Mouse (Mus musculus) midbrain, embryonic 16.5 days (tissue): ENCODE data around the gene Sphkap. TPM values are rescaled to one million over a fixed set of nuclear protein-coding genes. Genes with fewer than 3 reads are reported as not detected.
A peak's percentile ranks its signal among the peaks of the same experiment; 100 is the strongest.

Source experiments
- ATAC-seq: fragments of 200-750 bp; cut with Nextera tagmentation; 2 replicates; pipeline ENCODE4 v1.8.0; 2017; ENCODE audit warnings: moderate TSS enrichment
- H3K27ac ChIP-seq: fragments of 300-500 bp; sonication (generic); 2 replicates; pipeline ENCODE4 v1.5.1; 2014; ENCODE audit warnings: mild to moderate bottlenecking, low read length, mixed read lengths
- H3K27me3 ChIP-seq: fragments of 300-500 bp; sonication (generic); 2 replicates; pipeline ENCODE4 v1.6.1; 2014; ENCODE audit warnings: low read depth, low read length, mixed read lengths; ENCODE audit not compliant: control insufficient read depth, insufficient read depth
- H3K36me3 ChIP-seq: fragments of 300-500 bp; sonication (generic); 2 replicates; pipeline ENCODE4 v1.6.1; 2014; ENCODE audit warnings: mild to moderate bottlenecking, low read length, moderate library complexity, mixed read lengths; ENCODE audit not compliant: control insufficient read depth, insufficient read depth
- H3K4me1 ChIP-seq: fragments of 300-500 bp; sonication (generic); 2 replicates; pipeline ENCODE4 v1.6.1; 2014; ENCODE audit warnings: mild to moderate bottlenecking, low read length, mixed read lengths; ENCODE audit not compliant: control insufficient read depth, insufficient read depth
- H3K4me2 ChIP-seq: fragments of 300-500 bp; sonication (generic); 2 replicates; pipeline ENCODE4 v1.6.1; 2014; ENCODE audit warnings: mild to moderate bottlenecking, low read length, mixed read lengths
- H3K4me3 ChIP-seq: fragments of 300-500 bp; sonication (generic); 2 replicates; pipeline ENCODE4 v1.5.1; 2014; ENCODE audit warnings: low read depth, mild to moderate bottlenecking, low read length, moderate library complexity, mixed read lengths
- H3K9ac ChIP-seq: fragments of 300-500 bp; sonication (generic); 2 replicates; pipeline ENCODE4 v1.6.1; 2014; ENCODE audit warnings: low read depth, low read length, mixed read lengths
- H3K9me3 ChIP-seq: fragments of 300-500 bp; sonication (generic); replicated peaks from 2 replicates; pipeline ENCODE4 v1.6.1; 2014; ENCODE audit warnings: mild to moderate bottlenecking, low read length, mixed read lengths; ENCODE audit not compliant: control insufficient read depth, poor library complexity, severe bottlenecking
- WGBS: fragments of 180-500 bp; shearing (Covaris S2); extraction: QIAGEN DNeasy Blood & Tissue Kit; methylation state at CpG from one replicate; pipeline ENCODE4 v1.1.7; 2014; 5-methylcytosine and 5-hydroxymethylcytosine counted together
- polyA plus RNA-seq: library from polyadenylated mRNA; unstranded; fragments of >200 nt; fragmentation: Nextera tagmentation; extraction: Ambion mirVana; gene quantifications from 2 replicates; pipeline ENCODE4 v1.2.1, GENCODE M21; 2015

Sphkap gene
- polyA plus RNA-seq, 1 experiment from 2014 or later, result 23.8 TPM

DNA sequence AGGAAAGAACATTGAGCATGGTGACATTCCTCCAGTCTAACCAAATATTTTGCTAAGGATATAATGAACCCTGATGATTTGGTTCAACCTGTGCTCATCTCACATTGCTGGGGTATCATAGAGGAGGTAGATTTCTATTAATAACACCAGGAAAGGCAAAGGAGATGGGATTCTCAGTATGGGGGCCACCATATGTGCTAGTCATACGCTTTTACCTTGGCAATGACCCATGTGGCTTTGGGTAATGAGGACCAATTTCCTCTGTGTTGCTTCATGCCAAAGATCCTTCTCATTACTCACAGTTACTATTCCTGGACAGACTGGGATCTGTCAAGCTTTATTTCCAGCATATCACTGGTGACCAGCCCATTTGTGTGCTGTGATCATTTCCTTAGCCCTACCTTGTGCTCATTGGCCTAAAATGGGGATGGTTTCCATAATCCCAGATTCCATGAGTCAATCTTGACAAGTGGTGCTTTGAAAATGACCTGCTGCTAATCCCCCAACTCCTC, 159.7 kb downstream of the Sphkap start:
- Histone ChIP-seq H3K27ac (no peak overlapping the region), H3K4me3 (no peak overlapping the region), H3K36me3 (no peaks in the 10 kb centered on the region), H3K4me1 (no peaks in the 10 kb centered on the region), H3K9ac (no peak overlapping the region), H3K27me3 (no peaks in the 10 kb centered on the region), H3K9me3 (no peaks in the 10 kb centered on the region), H3K4me2 (no peak overlapping the region)
- no peak for ATAC-seq
- 97% methylated on average over 1 of the region's 1 CpGs for WGBS

DNA sequence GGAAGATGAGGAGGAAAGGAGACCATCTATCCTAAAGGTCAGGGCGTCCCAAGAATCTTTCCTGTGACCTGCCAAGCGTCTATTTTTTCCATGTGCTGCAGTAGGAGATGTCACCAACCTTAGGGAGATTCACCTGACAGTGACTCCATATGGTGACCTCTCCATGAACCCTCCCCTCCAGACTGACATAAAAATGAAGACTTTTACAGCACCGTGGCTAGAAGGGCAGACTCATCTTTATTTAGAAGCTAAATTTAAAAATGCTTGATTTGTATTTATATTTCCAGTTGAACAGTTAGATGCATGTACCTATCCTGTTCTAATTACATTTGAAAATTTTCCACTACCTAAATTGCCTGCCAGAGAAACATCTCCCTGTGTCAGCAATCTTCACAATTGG, 180.1 kb downstream of the Sphkap start:
- 86% methylated on average over 3 of the region's 3 CpGs for WGBS
- no peak overlapping the region for H3K4me2 ChIP-seq
- H3K4me1 ChIP-seq, result no peaks in the 10 kb centered on the region
- no peaks in the 10 kb centered on the region for H3K36me3 ChIP-seq
- no peak overlapping the region for H3K27ac ChIP-seq
- no peak overlapping the region for H3K4me3 ChIP-seq
- no peaks in the 10 kb centered on the region for H3K27me3 ChIP-seq
- no peak overlapping the region for H3K9ac ChIP-seq
- H3K9me3 ChIP-seq, result no peaks in the 10 kb centered on the region
- ATAC-seq, result no peak

DNA sequence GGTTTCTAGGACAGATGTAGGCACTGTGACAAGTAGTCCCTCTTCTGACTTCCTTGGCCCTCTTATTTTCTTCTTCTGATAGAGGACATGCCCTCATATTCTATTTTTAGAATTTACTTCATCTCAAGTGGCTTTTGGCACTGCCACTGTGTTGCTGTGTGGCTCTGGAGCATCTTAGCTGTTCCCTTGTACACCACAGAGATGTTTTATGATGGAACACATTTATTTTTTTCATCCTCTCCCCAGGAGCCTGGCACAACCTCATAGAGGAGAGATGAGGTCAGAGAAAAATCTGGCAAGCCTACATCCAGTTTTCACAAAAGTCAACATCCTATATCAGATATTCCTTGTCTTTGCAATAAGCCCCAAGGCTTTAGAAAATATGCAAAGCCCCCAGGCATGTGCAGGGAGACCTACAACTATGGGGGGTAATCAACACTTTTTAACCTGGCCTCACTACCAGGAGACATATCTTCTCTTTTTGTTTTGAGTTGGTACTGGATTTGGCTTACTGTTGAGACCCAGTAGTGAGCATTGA, 183.5 kb downstream of the Sphkap start:
- Histone ChIP-seq H3K4me2 (no peak overlapping the region), H3K4me3 (no peak overlapping the region), H3K4me1 (no peaks in the 10 kb centered on the region), H3K27me3 (no peaks in the 10 kb centered on the region), H3K36me3 (no peaks in the 10 kb centered on the region), H3K9me3 (no peaks in the 10 kb centered on the region), H3K9ac (no peak overlapping the region), H3K27ac (no peak overlapping the region)
- ATAC-seq, result no peak

DNA sequence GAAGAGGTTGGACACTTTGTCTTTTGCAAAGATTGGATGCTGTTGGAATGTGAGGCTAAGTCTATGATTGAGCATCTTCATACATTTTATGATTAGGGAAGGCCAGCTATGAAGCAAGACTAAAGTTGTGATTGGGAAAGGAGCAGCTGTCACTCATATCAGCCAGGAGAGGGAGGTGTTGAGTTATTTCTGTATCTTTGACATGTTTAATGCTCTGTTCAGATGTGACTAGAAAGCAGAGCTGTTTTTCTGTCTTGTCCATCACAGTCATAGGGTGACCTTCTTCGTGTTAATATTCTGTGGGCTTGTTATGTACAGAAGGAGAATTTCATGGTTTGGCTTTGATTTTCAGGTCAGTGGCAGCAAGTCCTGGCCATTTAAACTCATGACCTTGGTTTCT, 184.9 kb downstream of the Sphkap start:
- H3K9ac ChIP-seq, result no peak overlapping the region
- WGBS, result 68% methylated on average over 1 of the region's 1 CpGs

DNA sequence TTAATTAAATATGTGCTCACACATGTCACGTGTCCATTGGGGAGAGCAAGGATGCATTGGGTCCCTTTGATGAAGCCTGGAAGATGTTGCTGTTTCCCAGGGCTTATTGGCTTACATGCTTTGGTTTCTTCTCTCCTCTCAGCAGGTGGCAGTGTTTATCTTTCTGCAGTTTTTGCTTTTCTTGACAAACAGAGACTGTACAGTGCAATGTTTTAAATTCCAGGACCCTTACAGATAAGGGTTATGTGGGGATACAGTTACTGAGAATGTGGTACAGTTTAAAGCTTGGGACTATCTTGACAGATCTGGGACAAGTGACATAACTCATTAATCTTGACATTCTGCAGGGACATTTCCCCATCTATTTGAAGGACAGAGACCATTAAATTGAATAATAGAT, 189.7 kb downstream of the Sphkap start:
- 61% methylated on average over 1 of the region's 1 CpGs for WGBS
- Histone ChIP-seq H3K9ac (no peak overlapping the region), H3K4me1 (no peaks in the 10 kb centered on the region), H3K9me3 (no peaks in the 10 kb centered on the region), H3K36me3 (no peaks in the 10 kb centered on the region), H3K27ac (no peak overlapping the region), H3K4me2 (no peak overlapping the region), H3K27me3 (no peaks in the 10 kb centered on the region), H3K4me3 (no peak overlapping the region)
- ATAC-seq, result peak; percentile 62; the same call in 1 of the 2 replicates

More for the DNA sequence above, 184.9 kb downstream of the Sphkap start:
- no peaks in the 10 kb centered on the region for H3K27me3 ChIP-seq
- H3K9me3 ChIP-seq, result no peaks in the 10 kb centered on the region
- H3K36me3 ChIP-seq, result no peaks in the 10 kb centered on the region
- H3K4me3 ChIP-seq, result no peak overlapping the region
- no peak overlapping the region for H3K4me2 ChIP-seq
- no peak for ATAC-seq
- H3K27ac ChIP-seq, result no peak overlapping the region
- no peaks in the 10 kb centered on the region for H3K4me1 ChIP-seq

DNA sequence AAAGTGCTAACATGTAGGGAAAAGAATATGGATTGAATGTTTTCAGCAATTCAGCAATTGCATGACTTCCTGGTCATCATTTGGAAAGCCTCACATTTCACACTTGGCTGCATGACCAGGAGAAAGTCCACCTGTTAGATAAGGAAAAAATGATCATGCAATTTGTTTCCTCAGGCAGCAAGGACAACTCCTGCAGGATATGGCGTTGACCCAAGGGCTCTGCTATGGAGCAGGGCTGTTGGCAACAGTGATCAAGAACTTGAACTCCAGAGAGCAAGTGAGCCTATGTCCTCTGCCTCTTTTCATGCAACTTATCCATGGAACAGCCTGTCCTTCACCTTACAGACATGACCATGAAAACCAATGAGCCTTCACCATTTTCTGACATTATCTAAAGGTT, 198.0 kb downstream of the Sphkap start:
- 90% methylated on average over 1 of the region's 1 CpGs for WGBS
- H3K27me3 ChIP-seq, result no peaks in the 10 kb centered on the region
- ATAC-seq, result no peak
- no peak overlapping the region for H3K4me2 ChIP-seq
- H3K9me3 ChIP-seq, result no peaks in the 10 kb centered on the region
- no peak overlapping the region for H3K27ac ChIP-seq
- H3K36me3 ChIP-seq, result no peaks in the 10 kb centered on the region
- H3K9ac ChIP-seq, result no peak overlapping the region
- H3K4me3 ChIP-seq, result no peak overlapping the region
- H3K4me1 ChIP-seq, result no peaks in the 10 kb centered on the region

Other genes with a start within 250 kb of the Sphkap start
- 2.0 and 2.1 TPM in 2 replicates for gene Daw1, start 248.4 kb downstream of the Sphkap start, polyA plus RNA-seq